Mouse (Mus musculus) lung, embryonic 15.5 days (tissue): Measurements from ENCODE around the gene Mcmbp. TPM values are rescaled to one million over a fixed set of nuclear protein-coding genes. Genes with fewer than 3 reads are reported as not detected.
A peak's percentile ranks its signal among the peaks of the same experiment; 100 is the strongest.

Source experiments
- ATAC-seq: fragments of 200-750 bp; cut with Nextera tagmentation; 2 replicates; pipeline ENCODE4 v1.8.0; 2017; ENCODE audit warnings: moderate number of reproducible peaks, borderline replicate concordance; ENCODE audit not compliant: low FRiP score, low TSS enrichment; ENCODE audit errors: extremely low read depth
- H3K27ac ChIP-seq: fragments of 300-500 bp; sonication (generic); 2 replicates; pipeline ENCODE4 v1.5.1; 2015; ENCODE audit warnings: moderate library complexity, mild to moderate bottlenecking, inconsistent platforms
- H3K27me3 ChIP-seq: fragments of 300-500 bp; sonication (generic); 2 replicates; pipeline ENCODE4 v1.6.1; 2015; ENCODE audit warnings: inconsistent platforms
- H3K36me3 ChIP-seq: fragments of 300-500 bp; sonication (generic); 2 replicates; pipeline ENCODE4 v1.6.1; 2015; ENCODE audit warnings: inconsistent platforms
- H3K4me1 ChIP-seq: fragments of 300-500 bp; sonication (generic); 2 replicates; pipeline ENCODE4 v1.6.1; 2015; ENCODE audit warnings: inconsistent platforms
- H3K4me2 ChIP-seq: fragments of 300-500 bp; sonication (generic); 2 replicates; pipeline ENCODE4 v1.6.1; 2015; ENCODE audit warnings: inconsistent platforms, mild to moderate bottlenecking, moderate library complexity
- H3K4me3 ChIP-seq: fragments of 300-500 bp; sonication (generic); 2 replicates; pipeline ENCODE4 v1.5.1; 2015; ENCODE audit warnings: mild to moderate bottlenecking, inconsistent platforms
- H3K9ac ChIP-seq: fragments of 300-500 bp; sonication (generic); 2 replicates; pipeline ENCODE4 v1.6.1; 2015; ENCODE audit warnings: inconsistent platforms
- H3K9me3 ChIP-seq: fragments of 300-500 bp; sonication (generic); 2 replicates; pipeline ENCODE4 v1.6.1; 2016; ENCODE audit warnings: inconsistent platforms
- whole genome bisulfite sequencing: fragments of 180-500 bp; shearing (Covaris S2); methylation state at CpG from one replicate; pipeline ENCODE4 v1.1.7; 2015; 5-methylcytosine and 5-hydroxymethylcytosine counted together
- polyA plus RNA-seq: library from polyadenylated mRNA; unstranded; fragments of >200 nt; fragmentation: Nextera tagmentation; extraction: Ambion mirVana; gene quantifications from 2 replicates; pipeline ENCODE4 v1.2.1, GENCODE M21; 2015

Gene Mcmbp
- polyA plus RNA-seq = 66.9 and 67.3 TPM in 2 replicates

DNA sequence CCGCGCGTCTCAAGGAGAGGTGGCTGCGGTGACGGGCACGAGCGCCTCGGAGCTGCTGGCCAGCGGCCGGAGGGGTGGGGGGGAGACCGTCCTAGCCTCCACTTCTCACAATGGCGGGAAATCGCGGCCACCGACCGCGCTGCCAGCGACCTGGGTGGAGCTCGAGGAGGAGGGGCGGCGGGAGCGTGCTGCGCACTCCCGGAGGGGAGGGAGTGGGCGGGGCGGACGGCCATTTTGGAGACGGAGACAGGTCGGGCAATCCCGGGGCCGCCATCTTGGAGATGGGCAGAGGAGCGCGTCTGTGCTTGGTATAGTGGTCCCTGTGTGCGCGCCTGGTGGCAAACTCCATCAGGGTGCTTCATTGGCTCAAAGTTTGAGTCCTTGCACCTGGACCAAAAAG, at the start of gene Mcmbp:
TSS of gene Mcmbp (minus strand) at position 162 of the 400 bp plus-strand sequence.
- Histone ChIP-seq H3K36me3 (no peaks in the 10 kb centered on the region), H3K9me3 (no peaks in the 10 kb centered on the region), H3K4me1 (peaks cover 21% of the 10 kb centered on the region), H3K9ac (peak within 1 kb of the TSS; percentile 98), H3K27ac (peak within 1 kb of the TSS; percentile 91), H3K4me2 (peak within 1 kb of the TSS; percentile 79), H3K4me3 (peak within 1 kb of the TSS; percentile 96), H3K27me3 (0 out of 2 replicates have a peak, but pooled peaks cover 3% of the 10 kb centered on the region)
- ATAC-seq = peak; percentile 90
- whole genome bisulfite sequencing = under 1% methylated on average over 31 of the region's 35 CpGs

DNA sequence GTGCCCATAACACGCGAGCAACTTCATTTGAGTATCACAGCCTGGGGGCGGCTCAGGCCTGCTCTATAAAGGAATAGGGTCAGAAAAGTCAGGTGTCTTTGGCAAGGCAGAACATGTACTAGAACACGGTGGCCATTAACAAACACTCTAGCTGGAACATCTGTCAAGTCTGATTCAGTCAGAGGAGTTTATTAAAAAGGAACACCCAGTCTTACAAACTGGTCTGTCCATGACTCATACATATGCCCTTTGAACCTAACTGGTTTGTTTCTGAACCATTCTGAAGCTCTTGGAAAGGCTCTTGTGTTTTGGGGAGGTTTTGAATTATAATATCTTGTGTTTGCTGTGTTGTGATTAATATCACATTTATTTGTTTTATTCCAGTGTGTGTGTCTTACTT, 49.8 kb upstream of the Mcmbp start:
- H3K27ac ChIP-seq = no peak overlapping the region
- H3K4me1 ChIP-seq = no peaks in the 10 kb centered on the region
- no peak for ATAC-seq
- peaks cover 9% of the 10 kb centered on the region for H3K36me3 ChIP-seq
- H3K9ac ChIP-seq = no peak overlapping the region
- H3K4me2 ChIP-seq = no peak overlapping the region
- H3K4me3 ChIP-seq = no peak overlapping the region
- 73% methylated on average over 4 of the region's 4 CpGs for WGBS
- no peaks in the 10 kb centered on the region for H3K9me3 ChIP-seq
- H3K27me3 ChIP-seq = no peaks in the 10 kb centered on the region

DNA sequence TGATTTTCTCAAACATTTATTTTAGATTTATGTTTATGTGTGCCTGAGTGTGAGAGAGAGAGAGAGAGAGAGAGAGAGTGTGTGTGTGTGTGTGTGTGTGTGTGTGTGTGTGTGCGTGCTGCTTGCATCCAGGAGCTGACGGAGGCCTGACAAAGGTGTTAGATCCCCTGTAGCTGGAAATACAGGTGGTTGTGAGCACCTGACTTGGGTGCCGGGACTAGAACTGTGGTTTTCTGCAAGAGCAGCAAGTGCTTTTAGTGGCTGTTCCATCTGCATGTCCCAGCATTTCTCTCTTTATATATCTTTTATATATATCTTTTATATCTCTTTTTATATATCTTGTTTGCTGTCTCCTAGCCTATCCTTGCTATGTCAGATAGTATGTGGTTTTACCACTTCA, 41.6 kb upstream of the Mcmbp start:
- Histone ChIP-seq H3K27ac (no peak overlapping the region), H3K4me3 (no peak overlapping the region), H3K9me3 (no peaks in the 10 kb centered on the region), H3K36me3 (peaks cover 68% of the 10 kb centered on the region), H3K9ac (no peak overlapping the region), H3K27me3 (no peaks in the 10 kb centered on the region), H3K4me2 (no peak overlapping the region), H3K4me1 (no peaks in the 10 kb centered on the region)
- no peak for ATAC-seq
- 86% methylated on average over 3 of the region's 3 CpGs for WGBS

DNA sequence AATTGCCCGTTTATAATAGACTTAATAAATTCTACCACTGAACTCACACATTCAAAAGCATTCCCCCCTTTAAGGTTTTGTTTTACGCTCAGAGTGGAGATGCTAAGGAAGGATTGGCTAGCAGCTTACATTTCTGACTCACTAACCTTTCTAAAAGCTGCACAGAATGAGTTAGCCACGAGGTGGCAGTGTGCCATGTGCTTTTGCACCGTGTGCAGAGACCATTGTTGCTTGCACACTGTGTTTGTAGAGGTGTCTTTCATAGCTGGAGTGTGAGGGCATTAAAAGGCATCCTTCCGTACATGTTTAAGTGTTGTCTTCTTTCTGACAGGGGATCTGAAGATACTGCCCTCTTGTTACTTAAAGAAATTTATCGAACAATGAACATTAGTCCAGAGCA, 39.0 kb upstream of the Mcmbp start:
- peaks cover 77% of the 10 kb centered on the region for H3K36me3 ChIP-seq
- no peak overlapping the region for H3K4me2 ChIP-seq
- H3K9me3 ChIP-seq = no peaks in the 10 kb centered on the region
- H3K4me3 ChIP-seq = no peak overlapping the region
- no peak overlapping the region for H3K9ac ChIP-seq
- no peaks in the 10 kb centered on the region for H3K4me1 ChIP-seq
- WGBS = 48% methylated on average over 6 of the region's 6 CpGs
- H3K27me3 ChIP-seq = no peaks in the 10 kb centered on the region
- no peak overlapping the region for H3K27ac ChIP-seq
- no peak for ATAC-seq

DNA sequence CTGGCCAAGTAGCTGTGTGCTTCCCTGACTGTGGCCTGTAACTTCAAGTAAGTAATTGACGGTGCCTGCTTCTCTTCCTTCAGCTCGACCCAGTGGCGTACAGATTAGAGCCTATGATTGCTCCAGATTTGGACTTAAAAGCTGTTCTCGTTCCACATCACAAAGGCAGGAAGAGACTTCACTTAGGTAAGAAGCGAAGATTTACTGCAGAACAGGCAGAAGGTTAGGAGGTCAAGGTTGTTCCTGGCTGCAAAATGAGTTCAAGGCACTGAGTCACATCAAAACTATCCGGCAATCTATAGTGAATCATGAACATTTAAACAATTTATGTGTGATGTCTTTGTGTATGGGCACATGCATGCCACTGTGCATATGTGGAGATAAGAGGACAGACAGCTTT, 36.9 kb upstream of the Mcmbp start:
- H3K36me3 ChIP-seq = peaks cover 89% of the 10 kb centered on the region
- WGBS = 80% methylated on average over 6 of the region's 6 CpGs

DNA sequence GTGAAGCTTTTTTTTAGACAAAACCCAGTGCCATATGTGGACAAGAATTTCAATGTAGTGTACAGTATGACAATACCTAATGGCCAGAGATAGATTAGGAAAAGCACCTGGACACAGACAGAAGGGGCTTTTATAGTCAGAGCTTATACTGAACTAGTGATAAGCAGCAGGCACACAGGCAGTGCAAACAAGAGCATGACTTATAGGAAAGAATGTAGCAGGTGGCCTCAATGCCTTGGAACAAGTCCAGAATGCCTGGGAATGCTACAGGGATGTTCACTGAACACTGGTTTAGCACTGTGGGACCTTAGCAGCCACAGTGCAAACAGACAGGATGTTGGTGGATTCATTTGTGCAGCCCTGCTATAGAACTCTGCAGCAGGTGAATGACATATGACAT, 26.4 kb upstream of the Mcmbp start:
- Histone ChIP-seq H3K4me3 (no peak overlapping the region), H3K27ac (no peak overlapping the region), H3K36me3 (peaks cover 85% of the 10 kb centered on the region), H3K9me3 (no peaks in the 10 kb centered on the region), H3K9ac (no peak overlapping the region), H3K4me2 (no peak overlapping the region), H3K27me3 (no peaks in the 10 kb centered on the region), H3K4me1 (no peaks in the 10 kb centered on the region)
- ATAC-seq = no peak

More for the DNA sequence above, 36.9 kb upstream of the Mcmbp start:
- no peak overlapping the region for H3K4me2 ChIP-seq
- H3K27ac ChIP-seq = no peak overlapping the region
- ATAC-seq = no peak
- no peak overlapping the region for H3K9ac ChIP-seq
- H3K4me3 ChIP-seq = no peak overlapping the region
- H3K9me3 ChIP-seq = no peaks in the 10 kb centered on the region
- H3K27me3 ChIP-seq = no peaks in the 10 kb centered on the region
- H3K4me1 ChIP-seq = no peaks in the 10 kb centered on the region

DNA sequence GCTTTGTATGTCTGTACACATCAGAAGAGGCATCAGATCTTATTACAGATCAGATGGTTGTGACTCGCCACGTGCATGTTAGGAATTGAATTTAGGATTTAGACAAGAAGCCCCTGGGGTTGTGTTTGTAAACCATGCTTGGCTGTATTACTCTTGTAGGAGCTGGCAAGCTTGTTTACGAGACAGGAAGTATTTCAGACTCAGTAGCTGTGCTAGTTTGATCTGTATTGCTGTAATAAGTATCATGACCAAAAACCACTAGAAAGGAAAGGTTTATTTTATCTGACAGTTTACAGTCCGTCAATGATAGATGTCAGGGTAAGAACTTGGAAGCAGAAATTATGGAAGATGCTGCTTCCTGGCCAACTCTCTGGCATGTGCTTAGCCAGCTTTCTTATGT, 18.7 kb upstream of the Mcmbp start:
- ATAC-seq = no peak
- Histone ChIP-seq H3K27me3 (no peaks in the 10 kb centered on the region), H3K4me3 (no peak overlapping the region), H3K9ac (no peak overlapping the region), H3K4me1 (no peaks in the 10 kb centered on the region), H3K4me2 (no peak overlapping the region), H3K27ac (no peak overlapping the region), H3K36me3 (peaks cover 91% of the 10 kb centered on the region), H3K9me3 (no peaks in the 10 kb centered on the region)
- 74% methylated on average over 4 of the region's 4 CpGs for WGBS

DNA sequence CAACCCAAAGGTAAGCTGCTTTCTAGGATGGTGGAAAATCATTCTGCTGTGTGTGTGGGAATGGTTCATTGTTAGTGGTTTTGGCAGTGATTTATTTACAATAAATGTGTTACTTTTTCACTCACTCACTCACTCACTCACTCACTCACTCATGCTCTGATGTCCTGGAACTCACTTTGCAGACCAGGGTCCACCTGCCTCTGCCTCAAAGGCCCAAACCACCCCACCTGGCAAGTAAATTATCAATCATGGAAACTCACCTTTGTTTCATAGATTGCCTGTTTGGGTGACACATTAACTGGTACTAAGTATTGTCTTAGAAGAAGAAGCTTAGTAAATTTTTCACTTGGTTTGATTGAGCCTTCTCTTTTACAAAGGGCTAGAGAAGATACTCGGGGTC, 15.1 kb upstream of the Mcmbp start:
- H3K36me3 ChIP-seq = peaks cover 92% of the 10 kb centered on the region
- H3K9me3 ChIP-seq = no peaks in the 10 kb centered on the region
- no peak overlapping the region for H3K4me3 ChIP-seq
- no peaks in the 10 kb centered on the region for H3K27me3 ChIP-seq
- no peak overlapping the region for H3K27ac ChIP-seq
- no peak for ATAC-seq
- no peak overlapping the region for H3K9ac ChIP-seq
- H3K4me2 ChIP-seq = no peak overlapping the region
- no peaks in the 10 kb centered on the region for H3K4me1 ChIP-seq
- WGBS = 100% methylated on average over 1 of the region's 1 CpGs

DNA sequence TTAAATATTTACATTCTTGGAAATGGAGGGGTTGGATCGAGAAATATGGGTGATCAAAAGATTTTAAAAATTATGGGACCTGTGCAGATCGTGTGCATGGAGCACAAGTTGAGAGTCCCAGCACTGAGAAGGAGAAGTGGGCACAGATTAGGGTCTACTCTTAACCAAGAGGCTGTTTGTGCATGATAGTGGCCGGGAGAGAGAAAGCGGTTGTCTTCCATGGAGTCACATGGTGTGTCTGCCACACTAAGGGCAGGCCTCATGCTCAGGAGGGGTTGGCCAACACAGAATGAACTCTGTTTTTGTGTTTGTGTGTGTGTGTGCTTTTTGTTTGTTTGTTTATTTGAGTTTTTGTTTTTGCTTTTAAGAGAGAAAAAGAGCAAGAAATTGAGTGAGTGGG, 11.7 kb upstream of the Mcmbp start:
- Histone ChIP-seq H3K4me3 (no peak overlapping the region), H3K9ac (no peak overlapping the region), H3K9me3 (no peaks in the 10 kb centered on the region), H3K4me1 (peaks cover 17% of the 10 kb centered on the region), H3K4me2 (no peak overlapping the region), H3K36me3 (peaks cover 66% of the 10 kb centered on the region), H3K27ac (no peak overlapping the region), H3K27me3 (no peaks in the 10 kb centered on the region)
- ATAC-seq = no peak
- 78% methylated on average over 4 of the region's 4 CpGs for WGBS

DNA sequence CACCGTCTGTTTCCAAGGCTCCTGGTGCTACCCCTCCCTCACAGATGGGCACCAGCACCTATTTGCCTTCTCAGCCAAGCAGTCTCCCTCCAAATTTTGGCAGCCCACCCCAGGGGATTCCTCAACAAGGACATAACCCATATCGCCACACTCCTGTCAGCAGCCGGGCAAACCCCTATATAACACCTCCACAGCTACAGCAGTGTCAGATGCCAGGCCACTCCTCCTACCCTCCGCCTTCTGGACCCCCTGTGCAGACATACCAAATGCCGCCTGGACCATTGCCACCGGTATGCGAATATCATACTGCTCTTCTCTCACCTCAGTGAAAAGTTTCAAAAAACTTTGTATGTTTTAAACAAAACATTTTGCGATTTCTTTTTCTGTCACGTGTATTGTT, 10.0 kb upstream of the Mcmbp start:
- Histone ChIP-seq H3K27ac (no peak overlapping the region), H3K27me3 (no peaks in the 10 kb centered on the region), H3K36me3 (peaks cover 50% of the 10 kb centered on the region), H3K4me2 (no peak overlapping the region), H3K9ac (no peak overlapping the region), H3K4me3 (no peak overlapping the region), H3K9me3 (no peaks in the 10 kb centered on the region), H3K4me1 (peaks cover 32% of the 10 kb centered on the region)
- 86% methylated on average over 9 of the region's 9 CpGs for WGBS
- no peak for ATAC-seq

DNA sequence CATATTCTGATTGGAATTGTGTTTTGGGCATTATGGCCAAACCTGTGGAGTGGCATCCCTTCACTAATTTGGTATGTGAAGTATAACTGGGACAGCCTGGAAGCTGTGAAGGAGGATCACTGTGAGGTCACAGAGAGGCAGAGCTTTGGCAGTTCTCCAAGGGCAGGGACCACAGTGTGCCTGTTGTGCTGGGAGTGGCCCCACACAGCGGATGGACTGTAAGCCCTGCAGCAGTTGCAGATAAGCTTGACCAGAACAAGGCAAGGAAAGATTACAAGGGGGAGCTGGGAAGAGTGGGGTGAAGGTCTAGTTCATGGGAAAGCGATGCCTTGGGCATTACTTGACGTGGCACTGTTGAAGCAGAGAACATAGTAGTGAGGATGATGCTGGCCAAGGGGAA, 8.5 kb upstream of the Mcmbp start:
- WGBS = 53% methylated on average over 3 of the region's 3 CpGs
- H3K4me2 ChIP-seq = no peak overlapping the region
- H3K27ac ChIP-seq = no peak overlapping the region
- no peak overlapping the region for H3K9ac ChIP-seq
- peaks cover 37% of the 10 kb centered on the region for H3K4me1 ChIP-seq
- H3K27me3 ChIP-seq = 0 out of 2 replicates have a peak, but pooled peaks cover under 1% of the 10 kb centered on the region
- peak; percentile 16; the same call in 1 of the 2 replicates for ATAC-seq
- peaks cover 35% of the 10 kb centered on the region for H3K36me3 ChIP-seq
- H3K9me3 ChIP-seq = no peaks in the 10 kb centered on the region
- H3K4me3 ChIP-seq = no peak overlapping the region

DNA sequence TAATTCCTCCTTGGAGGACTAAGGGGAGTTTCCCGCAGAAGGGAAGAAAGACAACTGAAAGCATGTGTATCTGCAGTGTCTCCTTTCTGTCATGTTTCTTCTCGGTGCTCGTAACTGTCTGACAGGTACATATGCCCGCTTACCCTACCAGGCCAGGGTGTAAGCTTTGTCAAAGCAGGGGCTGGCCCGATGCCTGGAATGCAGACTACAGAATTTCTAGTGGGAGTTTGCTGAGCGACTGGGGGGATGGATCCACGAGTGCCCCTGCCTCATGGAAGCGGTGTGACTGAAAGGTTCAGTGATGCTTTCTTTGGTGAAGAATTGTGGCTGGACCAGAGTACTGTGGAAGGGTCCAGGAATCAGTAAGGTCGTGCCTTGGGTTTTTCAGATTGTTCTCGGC, 5.9 kb upstream of the Mcmbp start:
- Histone ChIP-seq H3K4me2 (peak overlapping the region; percentile 76), H3K27ac (no peak overlapping the region), H3K4me3 (peak overlapping the region; percentile 78), H3K9me3 (no peaks in the 10 kb centered on the region), H3K9ac (no peak overlapping the region), H3K4me1 (peaks cover 37% of the 10 kb centered on the region), H3K27me3 (0 out of 2 replicates have a peak, but pooled peaks cover 3% of the 10 kb centered on the region), H3K36me3 (peaks cover 13% of the 10 kb centered on the region)
- 72% methylated on average over 10 of the region's 10 CpGs for WGBS
- ATAC-seq = no peak
